Mouse (Mus musculus) ovary, postnatal 14 days (tissue): Measurements from ENCODE around the gene Epas1.

ENCODE experiments used
- DNase-seq: peaks from one replicate; pipeline ENCODE4 v3.0.0; 2022; ENCODE audit warnings: low spot score

Gene Epas1

GRCm38 (mm10) chr17:86753130-86753821, at the start of gene Epas1:
Gene Epas1, plus strand, starts transcription at chr17:86753700.
- peak; percentile 71 for DNase-seq

- no peak for DNase-seq
Observed at GRCm38 (mm10) chr17:86705236-86705635, 48.3 kb upstream of the Epas1 start.

- DNase-seq = no peak
Observed at GRCm38 (mm10) chr17:86706467-86706866, 47.0 kb upstream of the Epas1 start.

- DNase-seq = no peak
Observed at GRCm38 (mm10) chr17:86709803-86710202, 43.7 kb upstream of the Epas1 start.

GRCm38 (mm10) chr17:86710379-86710778, 43.1 kb upstream of the Epas1 start:
- DNase-seq = no peak

- no peak for DNase-seq
Observed at GRCm38 (mm10) chr17:86711949-86712348, 41.6 kb upstream of the Epas1 start.

GRCm38 (mm10) chr17:86712601-86713000, 40.9 kb upstream of the Epas1 start:
- no peak for DNase-seq

GRCm38 (mm10) chr17:86713591-86713990, 39.9 kb upstream of the Epas1 start:
- no peak for DNase-seq

GRCm38 (mm10) chr17:86724786-86725415, 28.6 kb upstream of the Epas1 start:
- no peak for DNase-seq

- DNase-seq = no peak
Observed at GRCm38 (mm10) chr17:86726480-86726879, 27.0 kb upstream of the Epas1 start.

GRCm38 (mm10) chr17:86727031-86727430, 26.5 kb upstream of the Epas1 start:
- DNase-seq = no peak

GRCm38 (mm10) chr17:86731273-86731672, 22.2 kb upstream of the Epas1 start:
- DNase-seq = no peak

GRCm38 (mm10) chr17:86732024-86732423, 21.5 kb upstream of the Epas1 start:
- DNase-seq = peak; percentile 33

- DNase-seq = no peak
Observed at GRCm38 (mm10) chr17:86732522-86732921, 21.0 kb upstream of the Epas1 start.

GRCm38 (mm10) chr17:86733644-86734043, 19.9 kb upstream of the Epas1 start:
- DNase-seq = no peak

- DNase-seq = no peak
Observed at GRCm38 (mm10) chr17:86738477-86738876, 15.0 kb upstream of the Epas1 start.

GRCm38 (mm10) chr17:86743351-86743941, 10.1 kb upstream of the Epas1 start:
- no peak for DNase-seq

GRCm38 (mm10) chr17:86744943-86745342, 8.6 kb upstream of the Epas1 start:
- DNase-seq = no peak

GRCm38 (mm10) chr17:86751373-86751871, 2.1 kb upstream of the Epas1 start:
- DNase-seq = no peak

- DNase-seq = peak; percentile 38
Observed at GRCm38 (mm10) chr17:86753931-86754805, 668 bp downstream of the Epas1 start.

- DNase-seq = peak; percentile 33
Observed at GRCm38 (mm10) chr17:86754806-86755571, 1.5 kb downstream of the Epas1 start.
